Mouse (Mus musculus) thymus, adult 18-20 months (tissue): ENCODE measurements around the gene Fli1.
A peak's percentile ranks its signal among the peaks of the same experiment; 100 is the strongest.

Experiments
- DNase-seq, 2 experiments: peaks; one replicate each; pipeline ENCODE4 v3.0.0; 2022; ENCODE audit warnings: mixed read lengths in 2 of 2

The Fli1 gene

DNA sequence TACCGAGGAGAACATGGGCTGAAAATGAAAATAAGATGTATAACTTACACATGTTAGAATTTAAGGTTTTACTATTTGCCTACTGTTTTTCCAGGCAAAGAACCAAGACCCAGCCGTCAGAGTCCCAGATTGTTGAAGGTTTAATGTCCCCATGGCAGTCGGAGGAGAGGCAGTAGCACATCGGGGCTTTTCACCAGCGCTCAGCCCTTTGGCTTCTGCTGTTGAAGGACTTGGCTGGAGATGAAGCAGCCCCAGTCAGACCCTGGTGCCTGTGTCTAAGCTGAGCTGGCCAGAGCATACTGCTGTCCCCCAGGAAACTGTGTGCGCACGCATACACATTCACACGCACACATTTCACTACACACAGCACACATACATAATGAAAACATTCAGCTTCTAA lies 75.2 kb downstream of the Fli1 start:
- no peak for DNase-seq

DNA sequence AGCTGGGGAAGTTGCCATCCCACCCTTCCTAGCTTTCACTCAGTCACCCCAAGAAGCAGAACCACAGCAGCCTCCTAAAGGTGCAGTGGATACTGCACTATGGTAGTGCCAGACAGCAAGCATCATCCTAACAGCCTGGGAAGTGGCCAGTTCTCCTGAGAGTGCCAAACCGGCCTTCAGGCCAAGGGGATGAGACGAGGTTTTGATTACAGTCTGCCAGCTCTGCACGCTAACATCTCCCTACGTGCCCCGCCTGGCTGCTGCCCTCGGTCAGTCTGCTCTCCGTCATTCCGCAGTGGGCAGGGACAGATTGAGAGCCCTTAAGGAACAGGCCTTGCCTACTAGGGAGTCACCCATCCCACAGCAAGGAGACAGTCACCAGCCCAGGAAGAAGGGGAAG lies 75.8 kb downstream of the Fli1 start:
- no peak for DNase-seq

DNA sequence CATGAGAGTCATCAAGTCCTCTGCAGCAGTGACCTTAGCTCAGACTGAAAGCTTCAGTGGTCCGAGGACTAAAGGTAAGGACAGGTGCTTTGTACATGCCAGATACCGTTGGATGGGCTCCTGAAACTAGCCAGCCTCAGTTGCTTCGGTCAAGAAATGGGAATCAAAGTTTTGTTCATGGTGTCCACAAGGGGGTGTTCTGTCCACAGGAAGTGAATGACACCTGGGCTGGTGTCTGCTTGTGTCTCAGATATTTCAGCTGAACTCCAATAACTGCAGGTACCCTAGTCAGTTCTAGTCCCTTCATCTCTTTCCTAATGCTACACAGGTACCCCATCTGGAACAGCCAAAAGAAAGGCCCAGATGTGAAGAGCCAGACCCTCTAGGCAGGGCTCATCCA lies 86.0 kb downstream of the Fli1 start:
- no peak for DNase-seq

DNA sequence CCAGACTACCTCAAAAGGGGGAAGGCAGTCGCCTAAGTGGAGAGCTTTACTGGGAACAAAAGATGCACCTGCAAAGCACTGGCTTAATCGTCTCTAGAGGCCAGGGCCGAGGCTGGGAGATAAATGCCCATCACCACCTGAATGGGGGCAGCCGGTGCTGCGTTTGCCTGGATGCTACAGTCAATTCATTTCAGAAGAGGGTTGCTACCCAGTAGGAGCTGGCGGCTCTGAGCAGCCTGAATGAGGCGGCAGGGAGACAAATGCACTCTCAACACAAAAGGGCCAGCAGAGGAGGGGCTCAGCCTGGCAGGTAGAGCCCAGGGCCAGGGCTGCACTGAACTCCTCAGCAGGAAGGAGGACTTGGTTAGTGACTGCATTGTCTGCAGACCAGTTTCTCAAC lies 92.5 kb downstream of the Fli1 start:
- DNase-seq = no peak

DNA sequence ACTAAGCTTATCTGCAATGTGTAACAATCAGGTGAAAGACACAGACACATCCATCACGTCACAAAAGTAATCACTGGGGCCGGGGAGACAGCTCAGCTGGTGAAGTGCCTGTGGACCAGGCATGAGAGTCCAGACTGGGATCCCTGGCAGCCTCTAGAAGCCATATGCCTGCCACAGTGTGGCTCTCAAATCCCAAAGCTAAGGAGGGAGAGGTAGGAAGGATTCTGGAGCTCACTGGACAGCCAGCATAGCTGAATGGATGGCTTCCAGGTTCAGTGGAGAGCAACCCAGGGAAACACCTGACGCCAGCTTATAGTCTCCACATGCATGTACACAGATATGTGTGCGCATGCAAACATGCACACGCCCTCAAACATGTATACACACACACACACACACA lies 93.9 kb downstream of the Fli1 start:
- DNase-seq = no peak

DNA sequence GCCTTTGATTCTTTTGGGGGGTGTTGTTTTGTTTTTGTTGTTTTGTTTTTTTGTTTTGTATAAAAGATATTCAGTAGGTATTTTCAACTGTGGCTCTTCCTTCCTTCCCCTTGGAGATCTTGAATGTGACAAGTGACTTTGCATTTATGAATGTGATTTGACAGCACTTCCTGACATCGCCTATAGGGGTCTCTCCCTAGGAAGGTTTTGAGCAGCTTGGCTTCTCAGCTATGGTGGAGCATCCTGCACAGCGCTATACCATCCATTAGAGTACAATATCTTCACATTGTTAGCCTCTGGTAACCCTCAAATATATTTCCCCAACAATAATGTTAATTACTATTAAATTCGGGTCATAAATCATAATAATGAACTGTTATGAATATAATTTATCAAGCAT lies 96.9 kb downstream of the Fli1 start:
- DNase-seq = peak in 1 of 2 experiments; percentile 25

DNA sequence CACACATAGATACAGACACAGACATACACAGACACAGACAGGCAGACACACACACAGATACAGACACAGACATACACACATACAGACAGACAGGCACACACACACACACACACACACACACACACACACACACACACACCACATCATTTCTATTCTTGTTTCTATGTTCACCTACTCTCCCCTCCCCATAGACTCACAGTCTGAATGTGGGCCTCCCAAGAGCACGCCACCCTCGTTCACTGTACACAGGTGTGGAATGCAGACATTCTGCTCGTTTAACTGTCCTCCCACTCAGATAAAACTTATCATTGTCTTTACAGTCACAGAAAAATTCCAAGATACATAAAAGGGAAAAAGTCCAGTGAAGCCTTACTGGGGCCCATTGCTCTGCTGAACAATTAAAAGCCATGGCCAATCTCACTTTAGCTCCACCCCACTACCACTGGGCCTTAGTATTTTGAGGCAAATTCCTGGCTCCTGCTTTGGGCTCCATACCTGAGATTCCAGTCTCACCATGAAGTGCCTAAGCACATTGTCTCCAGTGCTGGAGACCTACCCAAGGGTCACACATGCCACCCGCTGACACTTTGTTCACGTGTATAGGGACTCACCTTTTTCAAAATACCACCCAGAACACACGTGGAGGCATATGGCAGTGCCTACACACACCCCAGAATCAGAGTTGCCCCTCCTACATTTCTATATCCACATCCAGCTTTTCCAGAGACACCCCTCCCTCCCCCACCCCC lies 98.0 kb downstream of the Fli1 start:
- no peak for DNase-seq

DNA sequence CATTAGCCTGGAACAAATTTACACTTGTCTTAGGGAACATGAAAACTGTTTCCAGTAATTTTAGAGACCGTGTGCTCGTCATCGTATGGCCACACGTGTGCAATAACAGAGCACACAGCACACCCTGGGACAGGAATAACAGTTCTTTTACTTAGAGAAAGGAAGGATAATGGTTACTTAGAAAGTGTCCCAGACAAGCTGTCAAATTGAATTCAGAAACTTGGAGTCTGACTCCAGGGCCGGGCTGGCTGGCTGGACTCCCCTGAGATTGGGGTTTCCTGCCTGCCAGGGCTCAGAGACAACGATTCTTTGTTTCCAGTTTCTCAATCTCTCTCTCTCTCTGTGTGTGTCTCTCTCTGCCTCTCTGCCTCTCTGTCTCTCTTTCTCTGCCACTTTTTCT lies 98.8 kb downstream of the Fli1 start:
- no peak for DNase-seq

DNA sequence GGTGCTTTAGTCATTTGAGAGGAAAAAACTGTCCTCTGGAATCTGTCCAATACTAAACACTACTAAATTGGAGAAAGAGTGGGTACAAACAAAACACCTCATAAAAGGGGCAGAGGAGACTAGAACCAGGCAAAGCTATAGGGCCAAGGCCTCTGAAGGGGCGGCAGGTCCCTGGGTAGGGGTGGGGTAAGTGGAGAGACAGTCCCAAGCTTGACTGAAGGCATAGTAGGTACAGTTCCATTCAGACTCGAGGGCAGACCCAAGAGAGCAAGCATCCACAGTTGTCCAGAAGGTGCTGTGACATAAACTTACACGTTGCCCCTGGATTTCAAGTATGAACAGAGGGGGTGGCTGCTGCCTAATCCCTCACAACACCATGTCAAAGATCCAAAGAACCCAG lies 99.5 kb downstream of the Fli1 start:
- no peak for DNase-seq

DNA sequence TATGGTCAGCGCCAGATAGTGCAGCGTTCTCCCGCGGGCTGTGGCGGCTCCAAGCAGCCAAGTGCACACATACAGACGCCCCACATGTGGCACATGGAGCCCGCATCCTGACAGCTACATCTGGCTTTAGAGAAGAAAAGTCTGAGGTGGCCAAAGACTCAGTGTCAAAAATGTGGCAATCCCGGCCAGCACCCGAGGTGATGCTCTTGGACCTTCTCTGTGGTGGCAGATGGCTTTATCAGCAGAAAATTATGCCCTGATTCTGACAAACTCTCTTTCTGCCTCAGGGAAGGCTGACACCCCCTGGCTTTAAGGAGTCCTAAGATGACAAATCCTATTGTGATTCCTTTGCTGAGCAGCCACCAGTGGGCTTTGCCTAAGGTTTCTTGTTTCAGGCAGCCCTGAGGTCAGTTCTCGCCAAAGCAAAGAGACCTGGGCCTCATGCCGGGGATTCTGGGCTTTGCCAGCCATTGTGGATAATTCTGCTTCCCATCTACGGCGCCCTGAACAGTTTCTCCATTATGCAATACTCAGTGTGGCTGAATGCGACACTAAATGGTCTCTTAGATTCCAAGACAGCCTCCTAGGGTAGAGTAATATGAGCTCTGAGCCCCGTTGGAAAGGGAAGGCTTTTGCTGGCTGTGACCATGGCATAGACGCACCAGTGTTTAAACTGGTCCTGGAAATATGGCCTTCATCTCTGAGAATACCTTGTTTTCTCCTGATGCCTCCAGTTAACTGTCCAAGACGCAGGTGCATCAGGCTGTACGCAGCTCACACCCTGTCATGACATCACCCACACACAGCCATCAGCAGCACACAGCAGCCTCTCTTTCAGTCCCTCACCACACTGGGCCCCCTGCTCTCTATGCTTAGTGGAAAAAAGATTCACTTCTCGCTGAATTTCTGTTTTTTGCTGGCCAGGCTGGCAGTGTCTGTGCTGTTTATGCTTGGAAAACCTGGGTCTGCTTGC lies 108.1 kb downstream of the Fli1 start:
- DNase-seq = no peak

DNA sequence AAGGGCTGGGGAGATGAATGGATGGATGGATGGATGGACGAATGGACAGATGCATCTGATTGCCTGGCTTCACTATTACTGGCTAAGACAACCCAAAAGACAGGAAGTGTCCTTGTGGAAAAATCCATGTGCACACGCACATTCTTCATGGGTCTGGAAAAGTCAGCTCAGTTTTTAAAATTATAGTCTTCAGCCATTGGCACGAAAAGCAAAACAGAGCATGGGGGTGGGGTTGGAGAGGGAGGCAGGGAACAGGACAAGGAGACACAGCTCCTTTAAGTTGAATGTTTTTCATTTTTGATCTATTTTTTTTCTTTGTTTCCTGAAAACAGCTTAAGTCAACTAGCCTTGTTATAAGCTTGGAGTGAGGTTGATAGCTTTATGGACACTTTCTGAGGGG lies 111.6 kb downstream of the Fli1 start:
- no peak for DNase-seq

DNA sequence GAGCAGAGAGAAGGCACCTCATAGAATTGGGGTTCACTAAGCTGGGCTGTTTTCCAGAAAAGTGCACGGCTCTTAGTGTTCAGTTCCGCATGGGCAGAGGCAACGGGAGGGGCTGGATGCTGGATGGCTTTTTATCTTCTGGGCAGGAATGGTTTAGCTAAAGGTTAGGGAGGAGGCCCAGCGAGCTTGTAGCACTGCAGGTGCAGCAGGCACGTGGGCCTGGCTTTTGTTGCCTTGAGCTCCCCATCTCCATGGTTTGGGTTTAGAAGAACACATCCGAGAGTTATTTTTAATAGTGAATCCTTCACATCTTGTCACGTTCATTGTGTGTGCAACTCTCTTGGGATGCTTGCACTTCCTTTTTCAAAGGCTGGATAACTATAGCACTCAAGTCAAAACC lies 117.3 kb downstream of the Fli1 start:
- DNase-seq = no peak

DNA sequence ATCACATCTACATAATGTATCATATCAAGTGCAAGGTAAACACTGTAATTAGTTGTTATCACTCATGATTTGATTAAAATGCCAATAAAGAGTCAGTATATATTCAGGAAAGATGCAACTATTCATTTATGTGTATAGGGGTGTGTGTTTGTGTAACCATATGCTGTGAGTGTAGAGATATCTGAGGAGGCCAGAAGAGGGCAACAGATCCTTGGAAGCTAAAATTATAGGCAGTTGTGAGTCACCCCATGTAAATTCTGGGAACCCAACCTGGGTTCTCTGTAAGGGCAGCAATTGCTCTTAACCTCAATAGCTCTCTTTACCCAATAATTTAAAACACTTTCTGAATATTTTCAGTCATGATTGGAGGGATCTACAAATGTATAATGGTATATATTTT lies 122.0 kb downstream of the Fli1 start:
- DNase-seq = no peak

DNA sequence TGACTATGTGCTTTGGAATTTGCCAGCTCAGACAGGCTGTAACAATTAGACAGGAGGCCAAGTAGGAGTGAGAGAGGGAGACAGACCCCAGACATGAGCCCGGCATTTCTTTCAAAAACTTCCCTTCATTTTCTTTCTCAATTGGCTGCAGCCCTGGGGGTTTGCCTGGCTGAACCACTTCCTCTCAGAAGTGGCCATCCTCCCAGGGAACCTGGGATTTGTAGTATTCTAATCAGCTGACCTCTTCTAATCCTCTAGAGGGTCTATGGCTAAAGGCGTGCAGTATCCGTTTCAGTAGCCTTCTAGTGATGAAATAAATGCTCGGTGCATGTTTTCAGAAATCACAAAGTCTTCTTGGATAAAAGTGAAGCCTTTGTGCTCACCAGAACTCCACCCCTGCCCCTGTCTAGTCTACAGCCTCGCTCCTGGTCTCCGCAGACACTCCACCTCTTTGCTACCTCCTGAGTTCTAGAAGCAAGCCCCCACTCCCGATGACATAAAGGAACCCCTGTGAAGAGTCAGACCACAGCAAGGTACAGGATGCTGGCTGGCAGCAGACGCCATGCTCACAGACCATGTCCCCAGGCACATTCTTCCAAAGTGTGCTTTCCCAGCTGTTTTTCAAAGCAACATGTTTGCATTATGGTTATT lies 125.1 kb downstream of the Fli1 start:
- DNase-seq = no peak

DNA sequence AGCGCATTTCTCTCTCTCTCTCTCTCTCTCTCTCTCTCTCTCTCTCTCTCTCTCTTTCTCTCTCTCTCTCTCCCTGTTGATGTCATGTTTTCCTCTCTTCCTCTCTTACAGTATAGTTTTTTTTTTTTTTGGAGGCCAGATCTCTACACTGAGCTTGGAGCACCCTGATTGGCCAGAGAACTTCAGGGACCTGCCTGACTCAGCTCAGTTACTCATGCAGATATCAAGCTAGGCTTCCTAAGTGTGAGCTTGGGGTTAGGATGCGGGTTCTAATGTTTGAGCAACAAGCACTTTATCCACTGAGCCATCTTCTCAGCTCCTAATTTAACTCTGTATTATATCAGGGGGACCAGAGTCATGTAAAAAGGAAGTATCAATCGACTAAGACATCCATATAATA lies 126.7 kb downstream of the Fli1 start:
- no peak for DNase-seq

DNA sequence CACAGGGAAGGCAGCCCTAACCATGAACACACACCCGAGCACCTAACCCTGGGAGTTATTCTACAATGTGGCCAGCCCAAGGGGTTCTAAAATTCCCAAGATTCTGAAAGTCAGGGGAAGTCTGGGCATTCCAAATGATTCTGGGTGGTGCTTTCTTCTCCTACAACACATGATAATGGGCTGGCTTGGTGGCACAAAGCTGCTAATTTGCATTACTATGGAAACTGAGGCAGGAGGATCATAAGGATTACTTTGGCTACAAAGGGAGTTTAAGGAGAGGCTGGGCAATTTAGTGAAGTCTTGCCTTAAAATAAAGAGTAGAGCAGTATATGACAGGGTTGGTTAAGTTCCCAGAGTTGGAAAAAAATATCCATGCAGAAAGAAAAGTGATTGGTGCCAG lies 127.7 kb downstream of the Fli1 start:
- no peak for DNase-seq

DNA sequence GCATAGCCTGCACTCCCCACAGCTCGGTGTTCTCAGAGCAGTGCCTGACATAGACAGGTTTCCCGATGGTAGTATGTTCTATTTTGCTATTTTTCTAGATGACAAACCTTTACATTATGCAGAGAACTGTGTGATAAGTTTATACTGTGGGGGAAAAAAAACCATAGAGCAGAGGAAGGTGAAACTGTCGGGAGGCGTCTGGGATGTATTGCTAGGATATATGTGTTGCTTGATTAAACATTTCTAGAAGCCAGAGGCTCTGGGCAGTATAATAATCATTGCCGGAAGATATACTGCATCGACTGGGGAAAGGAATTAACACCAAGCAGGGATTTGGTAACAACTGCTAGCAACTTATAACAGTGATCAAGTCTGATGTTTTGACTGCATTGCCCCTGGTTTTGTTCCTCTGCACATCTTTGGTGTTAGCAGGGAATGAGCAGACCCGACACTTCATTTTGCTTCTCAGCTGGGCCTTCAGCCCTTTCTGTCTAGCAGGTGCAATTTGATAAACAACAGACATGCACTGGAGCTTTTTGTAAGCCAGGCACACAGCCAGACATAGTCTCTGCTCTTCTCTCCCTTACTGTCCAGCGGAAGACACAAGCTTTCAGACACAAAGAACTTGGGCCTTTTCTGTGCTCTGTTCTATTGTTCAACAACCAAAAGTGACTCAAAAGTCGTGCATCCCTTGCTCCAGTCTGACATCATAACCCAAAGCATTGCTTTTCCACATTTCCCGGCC lies 129.7 kb downstream of the Fli1 start:
- no peak for DNase-seq

DNA sequence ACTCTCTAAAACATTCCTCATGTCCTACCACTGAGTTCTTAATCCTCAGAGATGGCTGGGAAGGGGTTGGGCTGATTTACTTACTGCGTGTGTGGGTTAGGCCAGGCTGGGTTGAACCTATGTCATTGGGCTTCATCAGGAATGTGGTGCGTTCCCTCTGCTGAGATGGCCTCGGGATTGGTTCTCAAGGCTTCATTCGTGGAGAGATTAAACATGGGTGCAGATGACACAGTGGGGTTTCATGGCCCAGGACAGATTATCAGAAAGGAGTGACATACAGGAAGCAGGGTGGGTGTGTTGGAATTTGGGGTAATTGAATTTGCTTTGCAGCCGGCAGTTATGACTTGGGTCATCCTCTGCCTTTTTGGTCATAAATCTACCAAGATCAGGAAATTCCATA lies 131.2 kb downstream of the Fli1 start:
- DNase-seq = no peak

DNA sequence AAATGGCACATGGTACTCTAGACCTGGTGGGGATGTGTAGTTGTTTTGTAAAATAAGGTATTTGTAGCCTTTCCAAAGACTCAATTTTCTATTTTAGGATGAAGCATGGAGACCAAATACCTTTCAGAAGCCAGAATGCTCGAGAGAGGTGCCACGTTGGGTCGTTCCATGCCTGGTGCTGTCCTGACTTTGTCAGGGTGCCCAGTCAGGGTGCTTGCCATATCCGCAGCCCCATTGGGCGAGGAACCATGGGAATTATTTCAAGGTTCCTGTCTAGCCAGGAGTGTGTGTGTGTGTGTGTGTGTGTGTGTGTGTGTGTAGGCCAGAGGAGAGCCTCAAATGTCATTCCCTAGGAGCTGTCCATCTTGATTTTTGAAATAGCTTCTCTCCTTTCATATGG lies 132.0 kb downstream of the Fli1 start:
- DNase-seq = no peak

DNA sequence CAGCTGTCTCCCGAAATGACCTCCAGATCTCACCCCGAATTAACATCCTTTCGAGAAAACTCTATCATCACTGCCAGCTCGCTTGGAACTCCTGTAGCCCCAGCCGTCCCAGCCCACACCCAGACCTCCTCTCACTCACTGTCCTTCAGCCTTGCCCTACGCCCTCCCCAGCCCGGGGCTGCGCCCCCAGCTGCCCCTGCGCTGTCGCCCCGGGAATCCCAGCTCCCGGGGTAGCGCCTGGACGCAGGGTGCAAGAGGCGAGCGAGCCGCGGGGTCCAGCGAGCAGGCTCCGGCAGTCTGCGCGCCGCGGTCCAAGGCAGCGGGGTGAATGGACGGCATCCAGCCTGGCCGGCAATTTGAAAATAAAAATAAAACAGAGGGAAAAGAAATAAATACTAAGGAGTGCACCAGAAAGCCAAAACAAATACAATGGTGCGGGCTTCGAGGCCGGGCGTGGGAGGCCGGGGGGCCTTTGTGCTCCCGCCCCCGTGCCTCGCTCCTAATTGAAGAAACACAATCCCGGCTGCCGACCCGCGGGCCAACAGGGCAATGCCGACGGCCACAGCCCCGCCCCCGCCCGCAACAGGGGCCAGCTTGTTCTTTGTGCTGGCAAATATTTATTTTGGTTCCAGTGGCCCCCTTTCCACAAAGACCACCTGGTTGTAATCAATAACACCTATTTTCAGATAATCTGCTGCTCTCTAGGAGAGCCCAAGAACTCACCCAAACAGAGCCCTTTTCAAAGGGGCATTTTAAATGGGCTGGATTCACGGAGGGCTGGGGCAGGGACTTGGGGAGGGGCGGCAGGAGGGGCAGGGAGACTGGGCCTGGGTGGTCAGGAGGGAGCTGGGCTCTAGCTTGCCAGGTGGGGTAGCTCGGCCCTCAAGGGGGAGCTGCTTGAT lies 133.3 kb downstream of the Fli1 start:
- no peak for DNase-seq

DNA sequence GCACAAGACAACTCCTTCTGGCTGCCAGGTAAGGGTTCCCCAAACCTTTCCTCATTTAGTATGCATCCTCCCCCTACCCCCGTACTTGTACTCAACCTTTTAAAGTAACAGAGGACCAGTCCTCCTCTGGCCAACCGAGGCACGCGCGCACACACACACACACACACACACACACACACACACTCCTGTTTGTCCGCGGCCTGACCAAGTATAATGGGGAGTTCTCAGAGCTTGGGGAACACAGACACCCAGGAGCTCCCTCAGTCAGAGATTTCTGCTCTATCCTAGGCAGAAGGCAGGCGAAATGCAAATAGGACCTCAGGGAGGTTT lies 134.0 kb downstream of the Fli1 start:
- no peak for DNase-seq
